In genomic region chr1:151338234-151338633, GRCm38 (mm10) we compare ENCODE assay signal across 14 mouse cellular contexts. TPM values are rescaled to one million over a fixed set of nuclear protein-coding genes. Genes with fewer than 3 reads are reported as not detected.
A peak's percentile ranks its signal among the peaks of the same experiment; 100 is the strongest.
DNase-seq lines count a peak whose midpoint lies in the region; ATAC-seq and TF ChIP-seq lines count a peak whose summit lies in the region.
"Had no signal": no experiment of that assay in that cellular context is flagged by ENCODE, and none has a peak within 500 bp of the region (broad histone marks: within the 10 kb centered on the region; RNA-seq: fewer than 3 reads in every experiment).

No protein-coding gene starts in this region.

- peaks cover 12% of the 10 kb centered on the region; the same call in 1 of the 2 replicates for H3K4me1 ChIP-seq in intestine, postnatal 0 days (replicated peaks; ENCODE audit: control insufficient read depth, insufficient read depth, low read length)
- H3K4me1 ChIP-seq in intestine, embryonic 15.5 days (replicated peaks), result peaks cover 6% of the 10 kb centered on the region; the same call in 1 of the 2 replicates
- H3K4me1 ChIP-seq in liver, embryonic 13.5 days (replicated peaks), result peaks cover 47% of the 10 kb centered on the region

- ATAC-seq in intestine, postnatal 0 days, result no peak
- no peak for ATAC-seq in intestine, embryonic 15.5 days
- no peak for ATAC-seq in liver, embryonic 13.5 days (ENCODE audit: low read depth)
- ATAC-seq in erythroblast, adult 5-6 weeks (replicated peaks; ENCODE audit: low FRiP score, poor library complexity, severe bottlenecking), result no peak
- ATAC-seq: forebrain, embryonic 14.5 days had no signal

- 0 out of 2 replicates have a peak overlapping the region, but pooled peaks have one; percentile 10 for H3K27ac ChIP-seq in intestine, postnatal 0 days (ENCODE audit: low read depth, low read length)
- no peak overlapping the region for H3K27ac ChIP-seq in intestine, embryonic 15.5 days
- H3K27ac ChIP-seq in liver, embryonic 13.5 days, result peak overlapping the region; percentile 26; the same call in 1 of the 2 replicates
- H3K27ac ChIP-seq: embryonic facial prominence, embryonic 12.5 days had no signal

- H3K27me3 ChIP-seq in intestine, postnatal 0 days (replicated peaks; ENCODE audit: control insufficient read depth, insufficient read depth, low read length), result no peaks in the 10 kb centered on the region
- no peaks in the 10 kb centered on the region for H3K27me3 ChIP-seq in intestine, embryonic 15.5 days (replicated peaks)
- no peaks in the 10 kb centered on the region for H3K27me3 ChIP-seq in liver, embryonic 13.5 days
- H3K27me3 ChIP-seq: embryonic facial prominence, embryonic 12.5 days; lung, embryonic 15.5 days had no signal

- no peak overlapping the region for H3K4me3 ChIP-seq in intestine, postnatal 0 days (ENCODE audit: low read depth, low read length)
- H3K4me3 ChIP-seq in intestine, embryonic 15.5 days (replicated peaks), result no peak overlapping the region
- no peak overlapping the region for H3K4me3 ChIP-seq in liver, embryonic 13.5 days (replicated peaks)
- H3K4me3 ChIP-seq: embryonic facial prominence, embryonic 12.5 days; lung, embryonic 15.5 days; myocyte had no signal

- H3K9ac ChIP-seq in intestine, postnatal 0 days (ENCODE audit: low read depth, low read length), result no peak overlapping the region
- H3K9ac ChIP-seq in intestine, embryonic 15.5 days, result no peak overlapping the region
- no peak overlapping the region for H3K9ac ChIP-seq in liver, embryonic 13.5 days
- H3K9ac ChIP-seq: embryonic facial prominence, embryonic 12.5 days; lung, embryonic 15.5 days had no signal

- H3K9me3 ChIP-seq in intestine, postnatal 0 days (ENCODE audit: control insufficient read depth), result no peaks in the 10 kb centered on the region
- no peaks in the 10 kb centered on the region for H3K9me3 ChIP-seq in intestine, embryonic 15.5 days
- no peaks in the 10 kb centered on the region for H3K9me3 ChIP-seq in liver, embryonic 13.5 days (replicated peaks)
- H3K9me3 ChIP-seq: embryonic facial prominence, embryonic 12.5 days; lung, embryonic 15.5 days had no signal

- no peak for TF ChIP-seq CTCF in intestine, postnatal 0 days (IDR thresholded peaks at IDR 0.05; ENCODE audit: low read depth)

- no peak overlapping the region for H3K4me2 ChIP-seq in intestine, postnatal 0 days (replicated peaks; ENCODE audit: low read depth)
- H3K4me2 ChIP-seq in intestine, embryonic 15.5 days (replicated peaks), result no peak overlapping the region
- no peak overlapping the region for H3K4me2 ChIP-seq in liver, embryonic 13.5 days
- H3K4me2 ChIP-seq: embryonic facial prominence, embryonic 12.5 days; lung, embryonic 15.5 days had no signal

- DNase-seq in 416B (ENCODE audit: low read depth) (peak; percentile 51), adipocyte (ENCODE audit: low spot score) (no peak)
- DNase-seq in brain, adult 2 months (ENCODE audit: low read depth, low spot score), result peak; percentile 21
- no peak for DNase-seq in liver, embryonic 13.5 days
- no peak for DNase-seq in yolk sac, embryonic 10.5 days (ENCODE audit: low spot score)
- DNase-seq: cerebellum, adult 11 months; thymus, postnatal 4 days had no signal

- no peaks in the 10 kb centered on the region for H3K36me3 ChIP-seq in intestine, postnatal 0 days (ENCODE audit: control insufficient read depth, insufficient read depth)
- no peaks in the 10 kb centered on the region for H3K36me3 ChIP-seq in intestine, embryonic 15.5 days
- no peaks in the 10 kb centered on the region for H3K36me3 ChIP-seq in liver, embryonic 13.5 days
- H3K36me3 ChIP-seq: embryonic facial prominence, embryonic 12.5 days; lung, embryonic 15.5 days had no signal

RNA-seq across cellular contexts. Expression of gene Ivns1abp, which starts 6.0 kb away (rescaled TPM):
- 101 and 107 TPM in 2 replicates for polyA plus RNA-seq in intestine, postnatal 0 days (2015; fragmentation: Nextera tagmentation; extraction: Ambion mirVana)
- 313 and 339 TPM in 2 replicates for polyA plus RNA-seq in intestine, embryonic 15.5 days (2015; fragmentation: Nextera tagmentation; extraction: Ambion mirVana)
- polyA plus RNA-seq in liver, embryonic 13.5 days (2015; fragmentation: Nextera tagmentation; extraction: Ambion mirVana), result 86.4 and 112 TPM in 2 replicates
- total RNA-seq in erythroblast, adult 5-6 weeks (2015; ENCODE audit: low replicate concordance), result 44.1 and 48.8 TPM in 2 replicates
- total RNA-seq in erythroblast, adult 5-6 weeks (2017; ENCODE audit: low replicate concordance), result 49.8 and 58.1 TPM in 2 replicates

Comparison
In these comparisons a context has a peak if more than half of its experiments do, and no peak if none do; other contexts are left out.
1. DNase-seq: peak in 416B (single experiment) and brain, adult 2 months (single experiment); none in liver, embryonic 13.5 days (single experiment), adipocyte (single experiment) and yolk sac, embryonic 10.5 days (single experiment).